In the genomic region with DNA sequence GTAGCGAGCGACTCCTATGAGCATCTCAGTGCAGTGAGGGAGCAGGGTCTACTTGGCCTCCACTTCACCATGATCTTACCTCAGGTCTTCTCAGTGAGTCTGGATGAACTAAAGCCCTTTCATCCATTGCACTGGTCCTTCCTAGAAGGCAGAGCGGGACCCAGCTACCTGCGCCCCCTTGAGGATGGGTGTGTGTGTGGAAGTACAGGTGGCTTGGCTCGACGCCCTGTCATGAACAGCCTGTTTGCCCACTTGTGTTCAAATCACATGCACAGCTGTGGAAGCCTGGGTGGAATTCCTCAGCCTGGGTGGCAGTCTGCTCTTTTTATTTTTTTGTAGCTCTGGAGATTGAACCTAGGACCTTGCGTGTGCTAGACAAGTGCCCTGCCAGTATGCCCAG, we compare ENCODE assay signal across 12 mouse cellular contexts. TPM values are rescaled to one million over a fixed set of nuclear protein-coding genes. Genes with fewer than 3 reads are reported as not detected.
A peak's percentile ranks its signal among the peaks of the same experiment; 100 is the strongest.
DNase-seq lines count a peak whose midpoint lies in the region; ATAC-seq and TF ChIP-seq lines count a peak whose summit lies in the region.
"Had no signal": no experiment of that assay in that cellular context is flagged by ENCODE, and none has a peak within 500 bp of the region (broad histone marks: within the 10 kb centered on the region; RNA-seq: fewer than 3 reads in every experiment).

No protein-coding gene starts in this region.

- no peak for TF ChIP-seq POLR2A in testis, adult 2 months (IDR thresholded peaks at IDR 0.05; ENCODE audit: control insufficient read depth, low read depth, low read length)
- TF ChIP-seq POLR2A in brain, embryonic 14.5 days (IDR thresholded peaks at IDR 0.05; ENCODE audit: borderline replicate concordance, extremely low read depth, insufficient read depth, insufficient read length, poor library complexity, severe bottlenecking) = no peak

- H3K4me1 ChIP-seq in intestine, postnatal 0 days (replicated peaks; ENCODE audit: control insufficient read depth, insufficient read depth, low read length) = no peaks in the 10 kb centered on the region
- H3K4me1 ChIP-seq in intestine, embryonic 15.5 days (replicated peaks) = peaks cover 23% of the 10 kb centered on the region; the same call in 1 of the 2 replicates
- peaks cover 9% of the 10 kb centered on the region for H3K4me1 ChIP-seq in testis, adult 2 months (ENCODE audit: control insufficient read depth, insufficient read depth, low read length)

- no peak overlapping the region for H3K4me3 ChIP-seq in intestine, postnatal 0 days (ENCODE audit: low read depth, low read length)
- H3K4me3 ChIP-seq in intestine, embryonic 15.5 days (replicated peaks) = no peak overlapping the region
- no peak overlapping the region for H3K4me3 ChIP-seq in testis, adult 2 months (ENCODE audit: control insufficient read depth, low read depth, low read length)
- H3K4me3 ChIP-seq: gastrocnemius, adult 2 months; heart, embryonic 13.5 days; neural tube, embryonic 12.5 days had no signal

- 87% methylated on average over 7 of the region's 7 CpGs for WGBS in intestine, postnatal 0 days
- 82% methylated on average over 7 of the region's 7 CpGs for WGBS in intestine, embryonic 15.5 days

- ATAC-seq in intestine, postnatal 0 days = no peak
- ATAC-seq in intestine, embryonic 15.5 days = no peak
- ATAC-seq in erythroid progenitor cell, adult 5-6 weeks (replicated peaks; ENCODE audit: low FRiP score, poor library complexity, severe bottlenecking) = no peak
- ATAC-seq: hindbrain, embryonic 16.5 days had no signal

- peak; percentile 58 for TF ChIP-seq CTCF in intestine, postnatal 0 days (IDR thresholded peaks at IDR 0.05; ENCODE audit: low read depth)
- 0 out of 2 replicates have a peak, but pooled peaks have one; percentile 1 for TF ChIP-seq CTCF in testis, adult 2 months (IDR thresholded peaks at IDR 0.05; ENCODE audit: control insufficient read depth, insufficient read depth, insufficient replicate concordance, low read depth, low read length)
- peak; percentile 10; the same call in 1 of the 2 replicates for TF ChIP-seq CTCF in brain, embryonic 14.5 days (IDR thresholded peaks at IDR 0.05; ENCODE audit: borderline replicate concordance, extremely low read depth, insufficient read depth, insufficient read length)

- H3K27ac ChIP-seq in intestine, postnatal 0 days (ENCODE audit: low read depth, low read length) = no peak overlapping the region
- no peak overlapping the region for H3K27ac ChIP-seq in intestine, embryonic 15.5 days
- H3K27ac ChIP-seq in testis, adult 2 months (ENCODE audit: control insufficient read depth, insufficient read depth, low read depth, low read length) = no peak overlapping the region
- H3K27ac ChIP-seq: gastrocnemius, adult 2 months; heart, embryonic 13.5 days; neural tube, embryonic 12.5 days had no signal

- no peak overlapping the region for H3K4me2 ChIP-seq in intestine, postnatal 0 days (replicated peaks; ENCODE audit: low read depth)
- no peak overlapping the region for H3K4me2 ChIP-seq in intestine, embryonic 15.5 days (replicated peaks)
- H3K4me2 ChIP-seq: heart, embryonic 13.5 days; neural tube, embryonic 12.5 days had no signal

- H3K36me3 ChIP-seq in intestine, postnatal 0 days (ENCODE audit: control insufficient read depth, insufficient read depth) = peaks cover 56% of the 10 kb centered on the region
- H3K36me3 ChIP-seq in intestine, embryonic 15.5 days = peaks cover 41% of the 10 kb centered on the region
- H3K36me3 ChIP-seq in testis, adult 2 months (ENCODE audit: control insufficient read depth, insufficient read depth, low read length) = peaks cover 8% of the 10 kb centered on the region
- no peaks in the 10 kb centered on the region; the same call in none of the 2 replicates for H3K36me3 ChIP-seq in splenic B cell, adult 2 months (ENCODE audit: control insufficient read depth, insufficient read depth, low read length, poor library complexity, severe bottlenecking)

- no peaks in the 10 kb centered on the region for H3K9me3 ChIP-seq in intestine, postnatal 0 days (ENCODE audit: control insufficient read depth)
- no peaks in the 10 kb centered on the region for H3K9me3 ChIP-seq in intestine, embryonic 15.5 days
- H3K9me3 ChIP-seq: heart, embryonic 13.5 days; neural tube, embryonic 12.5 days had no signal

- DNase-seq in testis, postnatal 14 days (ENCODE audit: low spot score) = no peak
- no peak for DNase-seq in brain, embryonic 14.5 days (ENCODE audit: low read depth)
- peak; percentile 36 for DNase-seq in splenic B cell, adult 2 months (ENCODE audit: low read depth, low spot score)
- no peak for DNase-seq in MN1 (ENCODE audit: low spot score)
- DNase-seq: gastrocnemius, adult 2 months had no signal

- no peaks in the 10 kb centered on the region for H3K27me3 ChIP-seq in intestine, postnatal 0 days (replicated peaks; ENCODE audit: control insufficient read depth, insufficient read depth, low read length)
- H3K27me3 ChIP-seq in intestine, embryonic 15.5 days (replicated peaks) = no peaks in the 10 kb centered on the region
- H3K27me3 ChIP-seq in testis, adult 2 months (ENCODE audit: control insufficient read depth, insufficient read depth, low read length) = no peaks in the 10 kb centered on the region
- H3K27me3 ChIP-seq in splenic B cell, adult 2 months (ENCODE audit: control insufficient read depth, insufficient read depth, low read length, poor library complexity, severe bottlenecking) = no peaks in the 10 kb centered on the region
- H3K27me3 ChIP-seq: heart, embryonic 13.5 days; neural tube, embryonic 12.5 days had no signal

- H3K9ac ChIP-seq in intestine, postnatal 0 days (ENCODE audit: low read depth, low read length) = no peak overlapping the region
- no peak overlapping the region for H3K9ac ChIP-seq in intestine, embryonic 15.5 days
- H3K9ac ChIP-seq: heart, embryonic 13.5 days; neural tube, embryonic 12.5 days had no signal

RNA-seq across cellular contexts. Expression of gene Nradd, which starts 4.1 kb away (rescaled TPM):
- polyA plus RNA-seq in intestine, postnatal 0 days (2015; fragmentation: Nextera tagmentation; extraction: Ambion mirVana) = 39.4 and 41.8 TPM in 2 replicates
- polyA plus RNA-seq in intestine, embryonic 15.5 days (2015; fragmentation: Nextera tagmentation; extraction: Ambion mirVana) = 27.0 and 29.0 TPM in 2 replicates
- polyA plus RNA-seq in testis, adult 2 months (2012; rRNA removed) = 12.2 and 13.2 TPM in 2 replicates
- polyA plus RNA-seq in brain, embryonic 14.5 days (2012; rRNA removed) = 25.1 and 33.9 TPM in 2 replicates
- total RNA-seq in erythroid progenitor cell, adult 5-6 weeks (2015; ENCODE audit: low replicate concordance) = 2.2 TPM in 1 of 2 replicates, not detected in the other
- total RNA-seq in erythroid progenitor cell, adult 5-6 weeks (2017; ENCODE audit: low replicate concordance) = 1.3 TPM in 1 of 2 replicates, not detected in the other

RNA-seq across cellular contexts. Expression of gene Nbeal2, which starts 33.8 kb away (rescaled TPM):
- 1.0 and 1.3 TPM in 2 replicates for polyA plus RNA-seq in intestine, postnatal 0 days (2015; fragmentation: Nextera tagmentation; extraction: Ambion mirVana)
- polyA plus RNA-seq in intestine, embryonic 15.5 days (2015; fragmentation: Nextera tagmentation; extraction: Ambion mirVana) = 3.6 and 4.9 TPM in 2 replicates
- polyA plus RNA-seq in testis, adult 2 months (2012; rRNA removed) = 5.4 and 6.1 TPM in 2 replicates
- 11.8 and 15.5 TPM in 2 replicates for polyA plus RNA-seq in brain, embryonic 14.5 days (2012; rRNA removed)
- 9.4 and 16.3 TPM in 2 replicates for total RNA-seq in erythroid progenitor cell, adult 5-6 weeks (2015; ENCODE audit: low replicate concordance)
- 1.4 and 10.1 TPM in 2 replicates for total RNA-seq in erythroid progenitor cell, adult 5-6 weeks (2017; ENCODE audit: low replicate concordance)

RNA-seq across cellular contexts. Expression of gene Ccdc12, which starts 36.1 kb away (rescaled TPM):
- 122 and 124 TPM in 2 replicates for polyA plus RNA-seq in intestine, postnatal 0 days (2015; fragmentation: Nextera tagmentation; extraction: Ambion mirVana)
- 162 and 166 TPM in 2 replicates for polyA plus RNA-seq in intestine, embryonic 15.5 days (2015; fragmentation: Nextera tagmentation; extraction: Ambion mirVana)
- 76.5 and 78.9 TPM in 2 replicates for polyA plus RNA-seq in testis, adult 2 months (2012; rRNA removed)
- 76.0 and 103 TPM in 2 replicates for polyA plus RNA-seq in brain, embryonic 14.5 days (2012; rRNA removed)
- total RNA-seq in erythroid progenitor cell, adult 5-6 weeks (2015; ENCODE audit: low replicate concordance) = 59.8 and 67.1 TPM in 2 replicates
- 32.8 and 34.5 TPM in 2 replicates for total RNA-seq in erythroid progenitor cell, adult 5-6 weeks (2017; ENCODE audit: low replicate concordance)

Comparison
In these comparisons a context has a peak if more than half of its experiments do, and no peak if none do; other contexts are left out.
1. CTCF ChIP-seq: peak in every context shown above with its lines; median percentile 58 in intestine, postnatal 0 days; 10 in brain, embryonic 14.5 days; 1 in testis, adult 2 months.